In the genomic region with DNA sequence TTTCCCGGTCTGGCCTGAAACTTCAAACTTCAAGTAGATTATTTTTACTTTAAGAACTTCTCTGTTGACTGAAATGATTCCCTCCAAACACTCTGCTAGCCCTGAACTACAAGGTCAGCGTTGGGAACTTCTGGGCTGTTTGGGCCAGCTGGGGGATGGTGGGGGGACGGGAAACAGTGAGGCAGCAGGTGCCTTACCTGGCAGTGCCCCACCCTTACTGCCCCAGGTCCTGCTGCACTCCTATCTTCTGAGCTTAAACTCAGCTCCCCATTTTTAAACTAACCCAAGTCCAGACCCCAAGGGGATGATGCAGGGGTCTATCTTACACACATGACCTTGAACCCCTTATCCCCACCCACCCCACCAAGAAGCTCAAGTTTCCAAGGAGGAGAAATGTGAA, we compare ENCODE assay signal across 13 mouse cellular contexts.
DNase-seq lines count a peak whose midpoint lies in the region; ATAC-seq and TF ChIP-seq lines count a peak whose summit lies in the region.
"Had no signal": no experiment of that assay in that cellular context is flagged by ENCODE, and none has a peak within 500 bp of the region (broad histone marks: within the 10 kb centered on the region; RNA-seq: fewer than 3 reads in every experiment).

No protein-coding gene starts in this region.

- no peak for ATAC-seq in heart, postnatal 0 days (ENCODE audit: insufficient read depth, low read depth)
- ATAC-seq in lung, embryonic 16.5 days (ENCODE audit: low read depth) = peak; percentile 41
- no peak for ATAC-seq in embryonic facial prominence, embryonic 13.5 days (ENCODE audit: insufficient number of reproducible peaks, insufficient read depth, low FRiP score, low TSS enrichment, low read depth)
- ATAC-seq in limb, embryonic 14.5 days (ENCODE audit: low FRiP score, low read depth) = 0 out of 2 replicates have a peak, but pooled peaks have one; percentile 6
- ATAC-seq: forebrain, embryonic 14.5 days had no signal

- TF ChIP-seq CTCF in heart, postnatal 0 days (IDR thresholded peaks at IDR 0.05; ENCODE audit: low read depth) = no peak

- no peaks in the 10 kb centered on the region for H3K36me3 ChIP-seq in heart, postnatal 0 days (replicated peaks; ENCODE audit: control insufficient read depth, insufficient read depth, low read length)
- no peaks in the 10 kb centered on the region; the same call in 1 of the 2 replicates for H3K36me3 ChIP-seq in lung, embryonic 16.5 days (ENCODE audit: control insufficient read depth, insufficient read depth, low read length)
- H3K36me3 ChIP-seq in embryonic facial prominence, embryonic 13.5 days = no peaks in the 10 kb centered on the region
- H3K36me3 ChIP-seq in limb, embryonic 14.5 days (ENCODE audit: control insufficient read depth, insufficient read depth, low read length) = no peaks in the 10 kb centered on the region

- no peaks in the 10 kb centered on the region for H3K27me3 ChIP-seq in heart, postnatal 0 days (ENCODE audit: control insufficient read depth, insufficient read depth, low read length)
- H3K27me3 ChIP-seq in lung, embryonic 16.5 days (ENCODE audit: control insufficient read depth, insufficient read depth, low read depth, low read length) = no peaks in the 10 kb centered on the region
- no peaks in the 10 kb centered on the region for H3K27me3 ChIP-seq in embryonic facial prominence, embryonic 13.5 days
- no peaks in the 10 kb centered on the region for H3K27me3 ChIP-seq in limb, embryonic 14.5 days (ENCODE audit: control insufficient read depth, insufficient read depth, low read length)
- H3K27me3 ChIP-seq: neural tube, embryonic 15.5 days had no signal

- H3K4me3 ChIP-seq in heart, postnatal 0 days (ENCODE audit: low read depth, low read length) = no peak overlapping the region
- H3K4me3 ChIP-seq in lung, embryonic 16.5 days (ENCODE audit: low read length) = no peak overlapping the region
- no peak overlapping the region for H3K4me3 ChIP-seq in embryonic facial prominence, embryonic 13.5 days
- no peak overlapping the region for H3K4me3 ChIP-seq in limb, embryonic 14.5 days (replicated peaks; ENCODE audit: low read length)
- H3K4me3 ChIP-seq: neural tube, embryonic 15.5 days had no signal

- no peak for DNase-seq in heart, postnatal 0 days (ENCODE audit: low spot score)
- no peak for DNase-seq in heart, postnatal 25 days (ENCODE audit: low spot score)
- no peak for DNase-seq in lung, postnatal 36 days
- DNase-seq in limb, embryonic 14.5 days (ENCODE audit: low spot score) = no peak
- no peak for DNase-seq in right cerebral cortex, postnatal 10 days (ENCODE audit: low spot score in 2 of 2)
- DNase-seq: cerebellum, adult 11-12 months; gastrocnemius, postnatal 14 days; right cerebral cortex, postnatal 25 days; thymus, postnatal 36 days had no signal

- no peak for TF ChIP-seq POLR2A in limb, embryonic 14.5 days (IDR thresholded peaks at IDR 0.05; ENCODE audit: borderline replicate concordance, extremely low read depth, insufficient read depth, insufficient read length)

- 69% methylated on average over 3 of the region's 3 CpGs for WGBS in heart, postnatal 0 days
- 38% methylated on average over 3 of the region's 3 CpGs for WGBS in lung, embryonic 16.5 days
- WGBS in embryonic facial prominence, embryonic 13.5 days = 49% methylated on average over 3 of the region's 3 CpGs
- WGBS in limb, embryonic 14.5 days = 55% methylated on average over 3 of the region's 3 CpGs

- H3K4me1 ChIP-seq in heart, postnatal 0 days (ENCODE audit: control insufficient read depth, insufficient read depth) = no peaks in the 10 kb centered on the region
- peaks cover 25% of the 10 kb centered on the region for H3K4me1 ChIP-seq in lung, embryonic 16.5 days (replicated peaks; ENCODE audit: control insufficient read depth, insufficient read depth, low read length)
- peaks cover 39% of the 10 kb centered on the region for H3K4me1 ChIP-seq in embryonic facial prominence, embryonic 13.5 days
- H3K4me1 ChIP-seq in limb, embryonic 14.5 days (ENCODE audit: control insufficient read depth, insufficient read depth, low read length) = peaks cover 29% of the 10 kb centered on the region

- TF ChIP-seq EP300 in heart, postnatal 0 days (IDR thresholded peaks at IDR 0.05; ENCODE audit: low read depth) = no peak

- H3K4me2 ChIP-seq in heart, postnatal 0 days (ENCODE audit: low read depth, low read length) = no peak overlapping the region
- H3K4me2 ChIP-seq in lung, embryonic 16.5 days (ENCODE audit: low read depth, low read length) = no peak overlapping the region
- H3K4me2 ChIP-seq in embryonic facial prominence, embryonic 13.5 days = peak overlapping the region; percentile 27
- H3K4me2 ChIP-seq in limb, embryonic 14.5 days (replicated peaks; ENCODE audit: low read depth, low read length, severe bottlenecking) = no peak overlapping the region
- H3K4me2 ChIP-seq: neural tube, embryonic 15.5 days had no signal

- no peak overlapping the region for H3K9ac ChIP-seq in heart, postnatal 0 days (replicated peaks; ENCODE audit: low read depth, low read length)
- H3K9ac ChIP-seq in lung, embryonic 16.5 days (ENCODE audit: low read length) = no peak overlapping the region
- no peak overlapping the region for H3K9ac ChIP-seq in embryonic facial prominence, embryonic 13.5 days
- no peak overlapping the region for H3K9ac ChIP-seq in limb, embryonic 14.5 days (ENCODE audit: low read depth, low read length, severe bottlenecking)
- H3K9ac ChIP-seq: neural tube, embryonic 15.5 days had no signal

- intact Hi-C loops in heart, postnatal 25 days (cut with DNase I) = loop anchor here (2.0 kb wide), 1 partner anchor 14 kb away; no protein-coding TSS in a partner anchor

- no peaks in the 10 kb centered on the region for H3K9me3 ChIP-seq in heart, postnatal 0 days (replicated peaks; ENCODE audit: control insufficient read depth, low read length)
- no peaks in the 10 kb centered on the region for H3K9me3 ChIP-seq in lung, embryonic 16.5 days (ENCODE audit: control insufficient read depth, low read length)
- H3K9me3 ChIP-seq in embryonic facial prominence, embryonic 13.5 days = 0 out of 2 replicates have a peak, but pooled peaks cover 9% of the 10 kb centered on the region
- H3K9me3 ChIP-seq in limb, embryonic 14.5 days (ENCODE audit: control insufficient read depth, low read length) = peaks cover 6% of the 10 kb centered on the region; the same call in 1 of the 2 replicates
- H3K9me3 ChIP-seq: neural tube, embryonic 15.5 days had no signal

- H3K27ac ChIP-seq in heart, postnatal 0 days (ENCODE audit: low read depth) = peak overlapping the region; percentile 27; the same call in 1 of the 2 replicates
- peak overlapping the region; percentile 68 for H3K27ac ChIP-seq in lung, embryonic 16.5 days (ENCODE audit: low read length)
- peak overlapping the region; percentile 84 for H3K27ac ChIP-seq in embryonic facial prominence, embryonic 13.5 days
- H3K27ac ChIP-seq in limb, embryonic 14.5 days (replicated peaks; ENCODE audit: low read depth, low read length) = no peak overlapping the region
- H3K27ac ChIP-seq: neural tube, embryonic 15.5 days had no signal

Comparison
In these comparisons a context has a peak if more than half of its experiments do, and no peak if none do; other contexts are left out.
1. ATAC-seq: peak in lung, embryonic 16.5 days (single experiment) and limb, embryonic 14.5 days (single experiment); none in heart, postnatal 0 days (single experiment) and embryonic facial prominence, embryonic 13.5 days (single experiment).